Mouse (Mus musculus): ENCODE measurements at regions not wholly inside any gene's neighbourhood (a gene's known extent, or its start where the extent isn't known, plus 50 kb on each side); places are given as distances from the start of the nearest gene placed in this dataset.

GRCm38 (mm10) chr6:103421013-103421933 is 89.1 kb upstream of the Chl1 start:
- 44% methylated on average over 1 of the region's 1 CpGs for WGBS
- Histone ChIP-seq H3K9ac (ENCODE audit: low read length) (no peak overlapping the region), H3K9me3 (ENCODE audit: control insufficient read depth, low read length) (no peaks in the 10 kb centered on the region), H3K4me1 (replicated peaks; ENCODE audit: control insufficient read depth, insufficient read depth) (no peaks in the 10 kb centered on the region), H3K4me2 (replicated peaks; ENCODE audit: low read depth) (no peak overlapping the region), H3K27ac (replicated peaks) (no peak overlapping the region), H3K27me3 (ENCODE audit: control insufficient read depth, insufficient read depth, low read length) (no peaks in the 10 kb centered on the region), H3K36me3 (ENCODE audit: control insufficient read depth, insufficient read depth, low read length) (no peaks in the 10 kb centered on the region), H3K4me3 (ENCODE audit: low read depth, low read length) (no peak overlapping the region)
- TF ChIP-seq CTCF (IDR thresholded peaks at IDR 0.05; ENCODE audit: low read depth) (no peak), EP300 (optimal IDR thresholded peaks at IDR 0.05) (no peak)
- DNase-seq (ENCODE audit: low spot score) (no peak), ATAC-seq (ENCODE audit: low FRiP score, low TSS enrichment) (no peak)

GRCm38 (mm10) chr6:103430933-103431594 is 79.3 kb upstream of the Chl1 start:
- no peak for TF ChIP-seq CTCF (IDR thresholded peaks at IDR 0.05; ENCODE audit: low read depth)
- no peak for TF ChIP-seq EP300 (optimal IDR thresholded peaks at IDR 0.05)
- WGBS, result 38% methylated on average over 5 of the region's 5 CpGs
- H3K36me3 ChIP-seq (ENCODE audit: control insufficient read depth, insufficient read depth, low read length), result no peaks in the 10 kb centered on the region
- no peaks in the 10 kb centered on the region for H3K4me1 ChIP-seq (replicated peaks; ENCODE audit: control insufficient read depth, insufficient read depth)
- no peak for ATAC-seq (ENCODE audit: low FRiP score, low TSS enrichment)
- no peak for DNase-seq (ENCODE audit: low spot score)
- no peak overlapping the region for H3K9ac ChIP-seq (ENCODE audit: low read length)
- H3K4me2 ChIP-seq (replicated peaks; ENCODE audit: low read depth), result no peak overlapping the region
- H3K27me3 ChIP-seq (ENCODE audit: control insufficient read depth, insufficient read depth, low read length), result no peaks in the 10 kb centered on the region
- H3K4me3 ChIP-seq (ENCODE audit: low read depth, low read length), result no peak overlapping the region
- H3K27ac ChIP-seq (replicated peaks), result no peak overlapping the region
- no peaks in the 10 kb centered on the region for H3K9me3 ChIP-seq (ENCODE audit: control insufficient read depth, low read length)

- H3K4me2 ChIP-seq (replicated peaks; ENCODE audit: low read depth), result no peak overlapping the region
- DNase-seq (ENCODE audit: low spot score) (no peak), ATAC-seq (ENCODE audit: low FRiP score, low TSS enrichment) (no peak)
- H3K27me3 ChIP-seq (ENCODE audit: control insufficient read depth, insufficient read depth, low read length), result no peaks in the 10 kb centered on the region
- no peak overlapping the region for H3K4me3 ChIP-seq (ENCODE audit: low read depth, low read length)
- no peaks in the 10 kb centered on the region for H3K36me3 ChIP-seq (ENCODE audit: control insufficient read depth, insufficient read depth, low read length)
- 67% methylated on average over 5 of the region's 5 CpGs for WGBS
- H3K9ac ChIP-seq (ENCODE audit: low read length), result no peak overlapping the region
- TF ChIP-seq CTCF (IDR thresholded peaks at IDR 0.05; ENCODE audit: low read depth) (no peak), EP300 (optimal IDR thresholded peaks at IDR 0.05) (no peak)
- H3K4me1 ChIP-seq (replicated peaks; ENCODE audit: control insufficient read depth, insufficient read depth), result no peaks in the 10 kb centered on the region
- H3K9me3 ChIP-seq (ENCODE audit: control insufficient read depth, low read length), result no peaks in the 10 kb centered on the region
- H3K27ac ChIP-seq (replicated peaks), result no peak overlapping the region
These were observed 78.8 kb upstream of the Chl1 start for GRCm38 (mm10) chr6:103431595-103431957.
